Mouse (Mus musculus): ENCODE measurements around the gene Zfp791. TPM values are rescaled to one million over a fixed set of nuclear protein-coding genes. Genes with fewer than 3 reads are reported as not detected.
"Not testable (repeated sequence)": the region's sequence is repeated elsewhere in the genome, so short reads cannot be mapped to it uniquely, and the experiment has no call there.

The Zfp791 gene
- polyA plus RNA-seq (2015; fragmentation: Nextera tagmentation; extraction: Ambion mirVana): 0.81 and 1.5 TPM in 2 replicates

DNA sequence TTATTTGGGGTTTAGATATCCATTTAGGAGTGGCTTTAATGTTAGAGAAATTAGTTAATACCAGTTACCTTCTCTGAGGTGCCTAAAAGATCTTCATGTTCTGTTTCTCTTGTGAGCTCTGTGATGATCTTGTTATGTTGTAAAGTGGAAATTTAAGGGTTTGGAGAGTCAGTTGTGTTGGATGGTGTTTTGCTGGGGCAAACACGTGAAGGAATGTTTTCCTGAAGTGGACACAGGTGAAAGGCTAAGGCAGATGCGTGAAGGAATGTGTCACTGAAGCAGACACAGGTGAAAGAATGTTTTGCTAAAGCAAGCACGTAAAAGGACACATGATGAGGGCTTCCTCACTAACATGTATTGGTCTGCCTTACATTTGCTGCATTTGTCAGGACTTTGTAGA lies at the start of gene Zfp791:
Gene Zfp791, minus strand, starts transcription at position 101 of the 400 bp plus-strand sequence.
- Histone ChIP-seq H3K36me3 (no peaks in the 10 kb centered on the region), H3K4me3 (no peak within 1 kb of the TSS), H3K4me1 (replicated peaks) (peaks cover 4% of the 10 kb centered on the region; the same call in 1 of the 2 replicates), H3K27ac (no peak within 1 kb of the TSS), H3K4me2 (no peak within 1 kb of the TSS), H3K9me3 (replicated peaks) (no peaks in the 10 kb centered on the region), H3K9ac (no peak within 1 kb of the TSS), H3K27me3 (no peaks in the 10 kb centered on the region)
- no peak for ATAC-seq (replicated peaks; ENCODE audit: insufficient number of reproducible peaks, insufficient read depth, low FRiP score, low read depth)
- 72% methylated on average over 3 of the region's 3 CpGs for WGBS

DNA sequence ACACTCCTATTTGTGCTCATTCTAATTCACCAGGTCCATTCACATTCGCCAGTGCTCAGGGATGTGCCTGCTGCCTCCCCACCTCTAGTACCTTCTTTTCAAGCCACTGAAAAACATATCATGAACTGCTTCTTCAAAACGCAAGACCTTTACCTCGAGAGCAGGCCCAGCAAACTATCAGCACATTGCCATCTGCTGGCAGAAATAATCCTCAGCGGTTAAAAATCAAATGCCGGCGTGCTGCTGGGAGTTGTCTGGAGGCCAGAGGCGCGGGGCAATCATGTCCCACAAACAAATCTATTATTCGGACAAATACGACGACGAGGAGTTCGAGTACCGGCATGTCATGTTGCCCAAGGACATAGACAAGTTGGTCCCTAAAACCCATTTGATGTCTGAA lies 48.4 kb upstream of the Zfp791 start:
- WGBS: 22% methylated on average over 14 of the region's 14 CpGs
- no peak overlapping the region for H3K27ac ChIP-seq
- no peak overlapping the region for H3K4me2 ChIP-seq
- H3K9ac ChIP-seq: no peak overlapping the region
- H3K4me3 ChIP-seq: no peak overlapping the region
- no peaks in the 10 kb centered on the region for H3K9me3 ChIP-seq (replicated peaks)
- no peaks in the 10 kb centered on the region for H3K4me1 ChIP-seq (replicated peaks)
- H3K36me3 ChIP-seq: no peaks in the 10 kb centered on the region
- H3K27me3 ChIP-seq: no peaks in the 10 kb centered on the region
- no peak for ATAC-seq (replicated peaks; ENCODE audit: insufficient number of reproducible peaks, insufficient read depth, low FRiP score, low read depth)

DNA sequence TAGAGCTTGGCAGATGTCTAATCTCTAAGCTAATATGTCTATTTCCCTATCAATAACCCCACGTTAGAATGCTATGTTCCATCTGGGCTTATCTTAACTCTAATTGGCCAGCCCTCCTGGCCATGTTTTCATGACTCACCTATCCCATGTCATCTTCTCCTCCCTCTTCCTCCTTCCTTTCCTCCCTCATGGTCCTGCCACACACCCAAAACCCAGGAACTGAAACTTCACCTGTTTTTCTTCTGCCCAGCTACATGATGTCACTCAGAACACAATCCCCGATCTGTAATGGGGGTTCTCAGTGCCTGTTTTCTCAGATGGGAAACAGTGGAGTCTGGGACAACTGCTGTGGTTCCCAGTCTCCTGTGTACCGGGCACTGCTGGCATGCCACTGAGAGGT lies 28.7 kb upstream of the Zfp791 start, which contains the start of gene Cks1brt:
Gene Cks1brt, plus strand, starts transcription at position 301 of the 400 bp plus-strand sequence.
- Histone ChIP-seq H3K4me3 (no peak within 1 kb of the TSS), H3K4me1 (replicated peaks) (no peaks in the 10 kb centered on the region), H3K27me3 (no peaks in the 10 kb centered on the region), H3K9me3 (replicated peaks) (peaks cover 18% of the 10 kb centered on the region), H3K36me3 (no peaks in the 10 kb centered on the region), H3K4me2 (no peak within 1 kb of the TSS), H3K27ac (no peak within 1 kb of the TSS), H3K9ac (no peak within 1 kb of the TSS)
- ATAC-seq (replicated peaks; ENCODE audit: insufficient number of reproducible peaks, insufficient read depth, low FRiP score, low read depth): no peak
- WGBS: 69% methylated on average over 3 of the region's 3 CpGs

DNA sequence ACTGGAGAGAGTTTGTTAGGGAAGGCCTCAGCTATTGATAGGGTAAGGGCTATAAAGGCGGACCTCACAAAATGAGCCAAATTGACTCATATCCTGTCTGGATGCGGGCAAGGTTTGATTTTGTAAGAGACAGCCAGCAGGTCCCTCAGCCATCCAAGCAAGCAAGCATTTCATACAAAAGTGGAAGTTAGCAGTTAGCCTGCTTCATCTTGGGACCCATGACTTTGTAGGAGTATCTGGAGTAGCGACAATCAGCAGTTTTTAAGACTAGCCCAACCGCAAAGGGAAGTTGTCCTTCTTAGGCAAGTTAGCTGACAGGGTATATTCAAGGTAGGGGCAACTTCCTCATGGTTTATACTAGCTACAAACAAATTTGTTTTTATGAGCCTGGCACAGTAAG lies 19.6 kb upstream of the Zfp791 start:
- no peak overlapping the region for H3K4me2 ChIP-seq
- no peaks in the 10 kb centered on the region for H3K36me3 ChIP-seq
- 85% methylated on average over 4 of the region's 4 CpGs for WGBS
- ATAC-seq (replicated peaks; ENCODE audit: insufficient number of reproducible peaks, insufficient read depth, low FRiP score, low read depth): no peak
- no peak overlapping the region for H3K27ac ChIP-seq
- H3K9me3 ChIP-seq (replicated peaks): peaks cover 5% of the 10 kb centered on the region; the same call in 1 of the 2 replicates
- no peaks in the 10 kb centered on the region for H3K4me1 ChIP-seq (replicated peaks)
- no peak overlapping the region for H3K4me3 ChIP-seq
- no peaks in the 10 kb centered on the region for H3K27me3 ChIP-seq
- no peak overlapping the region for H3K9ac ChIP-seq

DNA sequence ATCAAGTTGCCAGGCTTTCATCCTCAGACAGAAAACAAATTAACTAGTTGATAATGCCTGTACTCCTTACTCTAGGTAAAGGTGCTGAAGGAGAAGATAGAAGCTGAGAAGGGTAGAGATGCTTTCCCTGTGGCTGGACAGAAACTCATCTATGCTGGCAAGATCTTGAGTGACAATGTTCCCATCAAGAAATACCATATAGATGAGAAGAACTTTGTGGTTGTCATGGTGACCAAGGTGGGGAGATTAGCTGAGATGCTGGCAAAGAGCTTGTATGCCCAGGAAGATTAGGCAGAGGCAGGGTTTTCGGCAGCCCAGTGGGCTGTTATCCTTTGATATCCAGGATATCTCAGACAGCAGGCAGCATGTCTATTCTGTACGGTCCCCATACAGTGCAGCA lies 12.8 kb upstream of the Zfp791 start:
- 84% methylated on average over 2 of the region's 2 CpGs for WGBS
- H3K4me2 ChIP-seq; H3K4me3 ChIP-seq; H3K9ac ChIP-seq; H3K27ac ChIP-seq; H3K36me3 ChIP-seq; H3K27me3 ChIP-seq; H3K4me1 ChIP-seq (replicated peaks); H3K9me3 ChIP-seq (replicated peaks); ATAC-seq (replicated peaks; ENCODE audit: insufficient number of reproducible peaks, insufficient read depth, low FRiP score, low read depth): not testable (repeated sequence)

DNA sequence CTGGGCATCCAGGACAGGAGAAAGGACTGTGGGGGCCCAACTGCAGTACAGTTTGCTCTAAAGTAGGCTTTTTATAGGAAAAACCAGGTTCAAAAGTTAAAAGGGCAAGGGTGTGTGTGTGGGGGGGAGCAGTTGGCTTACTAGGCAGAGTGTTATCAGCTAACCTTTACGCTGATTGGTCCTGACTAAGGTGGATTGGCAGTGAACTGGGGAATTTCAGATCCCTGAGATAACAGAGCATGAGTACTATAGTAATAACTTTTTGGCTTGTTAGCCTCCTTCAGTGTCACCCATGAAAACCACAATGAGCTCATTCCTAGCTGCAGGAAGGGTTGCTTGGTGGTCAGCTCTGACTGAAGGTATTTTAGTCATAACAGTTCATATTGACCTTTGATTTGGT lies 9.4 kb upstream of the Zfp791 start:
- WGBS: 84% methylated on average over 1 of the region's 1 CpGs
- no peak for ATAC-seq (replicated peaks; ENCODE audit: insufficient number of reproducible peaks, insufficient read depth, low FRiP score, low read depth)
- no peak overlapping the region for H3K9ac ChIP-seq
- H3K27ac ChIP-seq: no peak overlapping the region
- H3K4me1 ChIP-seq (replicated peaks): no peaks in the 10 kb centered on the region
- no peak overlapping the region for H3K4me2 ChIP-seq
- H3K36me3 ChIP-seq: no peaks in the 10 kb centered on the region
- H3K4me3 ChIP-seq: no peak overlapping the region
- H3K9me3 ChIP-seq (replicated peaks): no peaks in the 10 kb centered on the region
- H3K27me3 ChIP-seq: no peaks in the 10 kb centered on the region

DNA sequence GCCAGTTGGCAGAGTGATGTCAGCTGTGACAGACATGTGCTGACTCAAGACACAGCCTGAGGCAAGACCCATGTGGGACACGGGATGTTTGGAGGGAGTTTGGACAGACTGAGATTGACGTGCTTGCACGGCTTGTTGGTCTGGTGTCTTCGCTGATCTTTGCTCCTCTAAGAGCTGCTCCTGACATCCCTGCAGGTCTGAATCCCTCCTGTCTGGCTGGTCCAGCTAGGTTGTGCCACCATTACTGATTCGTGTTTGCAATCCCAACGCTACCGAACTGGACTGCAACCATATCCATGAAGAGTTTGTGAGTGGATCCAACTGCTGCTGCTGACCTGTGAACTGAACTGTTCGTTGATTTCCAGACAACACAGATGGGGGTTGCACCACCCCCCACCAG lies 796 bp upstream of the Zfp791 start:
- Histone ChIP-seq H3K4me2 (no peak overlapping the region), H3K27ac (no peak overlapping the region), H3K4me1 (replicated peaks) (peaks cover 4% of the 10 kb centered on the region; the same call in 1 of the 2 replicates), H3K36me3 (no peaks in the 10 kb centered on the region), H3K27me3 (no peaks in the 10 kb centered on the region), H3K9me3 (replicated peaks) (no peaks in the 10 kb centered on the region), H3K4me3 (no peak overlapping the region), H3K9ac (no peak overlapping the region)
- ATAC-seq (replicated peaks; ENCODE audit: insufficient number of reproducible peaks, insufficient read depth, low FRiP score, low read depth): no peak
- WGBS: 83% methylated on average over 8 of the region's 8 CpGs

DNA sequence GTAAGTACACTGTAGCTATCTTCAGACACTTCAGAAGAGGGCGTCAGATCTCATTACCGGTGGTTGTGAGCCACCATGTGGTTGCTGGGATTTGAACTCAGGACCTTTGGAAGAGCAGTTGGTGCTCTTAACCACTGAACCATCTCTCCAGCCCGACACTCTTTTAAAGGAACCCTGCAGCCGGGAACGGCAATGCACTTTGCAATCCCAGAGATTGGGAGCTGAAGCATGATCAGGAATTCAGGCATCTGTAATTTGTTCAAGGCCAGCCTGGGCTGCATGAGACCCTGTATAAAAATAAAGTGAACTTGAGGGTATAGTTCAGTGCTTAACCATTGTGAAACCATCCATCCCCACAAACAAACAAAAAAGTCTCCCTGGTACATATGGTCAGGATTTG lies 2.6 kb downstream of the Zfp791 start:
- H3K36me3 ChIP-seq; H3K27me3 ChIP-seq; H3K9me3 ChIP-seq (replicated peaks); H3K27ac ChIP-seq; H3K4me1 ChIP-seq (replicated peaks); H3K9ac ChIP-seq; H3K4me2 ChIP-seq; H3K4me3 ChIP-seq; ATAC-seq (replicated peaks; ENCODE audit: insufficient number of reproducible peaks, insufficient read depth, low FRiP score, low read depth): not testable (repeated sequence)
- WGBS: 81% methylated on average over 5 of the region's 5 CpGs

DNA sequence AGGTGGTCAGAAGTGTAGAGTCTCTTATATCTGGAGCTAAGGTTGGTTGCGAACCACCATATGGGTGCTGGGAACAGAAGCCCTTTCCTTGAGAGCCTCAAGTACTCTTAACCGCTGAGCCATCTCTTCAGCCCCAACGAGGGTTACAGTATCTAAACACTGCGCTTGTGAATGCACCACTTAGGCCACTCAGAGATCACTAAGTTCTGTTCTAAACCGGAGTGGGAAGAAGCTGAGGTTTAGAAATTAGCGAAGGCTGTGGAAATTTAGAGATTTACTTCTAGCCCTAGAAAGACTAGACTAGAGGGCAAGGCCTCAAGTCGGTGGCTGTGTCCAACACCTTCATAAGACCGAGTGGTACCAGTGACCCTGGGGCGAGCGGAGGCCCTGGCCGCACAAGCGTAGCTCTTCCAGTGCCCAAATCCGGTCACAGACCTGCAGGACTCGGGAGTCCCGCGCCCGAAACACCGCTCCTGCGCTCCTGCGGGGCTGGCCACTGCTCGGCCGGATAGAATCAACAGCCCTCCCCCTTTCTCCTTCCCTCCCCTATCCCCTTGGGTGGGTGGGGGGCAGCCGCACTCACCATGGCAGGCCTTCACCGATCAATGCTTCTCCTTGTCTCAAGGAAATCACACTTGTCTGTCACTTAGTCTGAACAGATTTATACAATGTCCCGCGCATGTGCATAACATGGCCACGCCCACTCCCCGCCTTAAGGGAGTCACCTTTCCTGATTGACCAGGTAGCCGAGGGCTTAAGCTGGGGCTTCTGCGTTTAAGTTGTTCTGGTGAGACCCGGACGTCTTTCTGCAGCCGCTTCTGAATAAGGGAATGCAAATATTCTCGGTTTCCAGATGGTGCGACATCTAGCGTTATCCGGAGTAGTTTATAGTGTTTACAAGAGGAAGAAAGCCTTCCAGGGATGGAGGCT lies 3.6 kb downstream of the Zfp791 start:
- H3K4me2 ChIP-seq: peak overlapping the region; percentile 88
- peaks cover 4% of the 10 kb centered on the region; the same call in 1 of the 2 replicates for H3K4me1 ChIP-seq (replicated peaks)
- ATAC-seq (replicated peaks; ENCODE audit: insufficient number of reproducible peaks, insufficient read depth, low FRiP score, low read depth): peak; percentile 79; the same call in 1 of the 2 replicates
- peak overlapping the region; percentile 69 for H3K9ac ChIP-seq
- WGBS: 7% methylated on average over 37 of the region's 37 CpGs
- no peaks in the 10 kb centered on the region for H3K36me3 ChIP-seq
- peak overlapping the region; percentile 77 for H3K4me3 ChIP-seq
- peak overlapping the region; percentile 67 for H3K27ac ChIP-seq
- no peaks in the 10 kb centered on the region for H3K9me3 ChIP-seq (replicated peaks)
- H3K27me3 ChIP-seq: no peaks in the 10 kb centered on the region

DNA sequence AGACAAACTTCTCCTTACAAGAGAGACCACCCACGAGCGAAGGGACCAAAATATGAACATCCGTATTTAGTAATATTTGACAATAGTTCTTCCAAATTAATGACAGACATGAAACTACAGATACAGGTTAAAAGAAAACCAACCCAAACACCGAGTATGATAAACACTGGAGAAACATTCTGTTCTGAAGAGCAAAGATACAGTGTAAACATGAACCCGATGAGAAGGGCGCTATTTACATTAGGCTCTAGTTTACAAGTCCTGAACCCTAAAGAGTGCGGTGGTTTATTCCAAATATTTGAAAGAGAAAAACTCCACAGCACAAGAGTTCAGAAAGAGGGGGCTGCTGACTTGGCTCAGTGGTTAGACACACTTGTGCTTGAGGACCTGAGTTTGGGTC lies 5.9 kb downstream of the Zfp791 start:
- no peaks in the 10 kb centered on the region for H3K9me3 ChIP-seq (replicated peaks)
- H3K36me3 ChIP-seq: peaks cover 4% of the 10 kb centered on the region; the same call in 1 of the 2 replicates
- no peak for ATAC-seq (replicated peaks; ENCODE audit: insufficient number of reproducible peaks, insufficient read depth, low FRiP score, low read depth)
- H3K4me2 ChIP-seq: no peak overlapping the region
- WGBS: 87% methylated on average over 7 of the region's 7 CpGs
- no peak overlapping the region for H3K27ac ChIP-seq
- no peak overlapping the region for H3K9ac ChIP-seq
- H3K4me1 ChIP-seq (replicated peaks): peaks cover 4% of the 10 kb centered on the region; the same call in 1 of the 2 replicates
- H3K4me3 ChIP-seq: no peak overlapping the region
- H3K27me3 ChIP-seq: no peaks in the 10 kb centered on the region

DNA sequence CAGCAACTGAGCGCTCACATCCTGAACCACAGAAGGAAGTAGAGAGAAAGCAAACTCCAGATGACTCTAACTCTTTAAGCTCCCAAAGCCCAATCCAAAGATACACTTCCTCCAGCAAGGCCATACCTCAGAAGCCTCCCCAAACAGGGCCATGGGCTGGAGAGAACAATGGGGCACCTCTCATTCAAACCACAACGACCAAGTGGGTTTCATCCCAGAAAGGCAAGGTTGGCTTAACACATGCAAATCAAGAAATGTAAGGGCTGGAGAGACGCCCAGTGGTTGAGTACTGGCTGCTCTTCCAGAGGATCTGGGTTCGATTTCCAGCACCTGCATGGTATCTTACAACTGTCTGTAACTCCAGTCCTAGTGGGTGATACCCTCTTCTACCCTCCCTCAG lies 7.4 kb downstream of the Zfp791 start:
- Histone ChIP-seq H3K4me1 (replicated peaks) (peaks cover 4% of the 10 kb centered on the region; the same call in 1 of the 2 replicates), H3K27me3 (no peaks in the 10 kb centered on the region), H3K4me3 (no peak overlapping the region), H3K9ac (no peak overlapping the region), H3K4me2 (no peak overlapping the region), H3K27ac (no peak overlapping the region), H3K9me3 (replicated peaks) (no peaks in the 10 kb centered on the region), H3K36me3 (peaks cover 18% of the 10 kb centered on the region)
- WGBS: 65% methylated on average over 4 of the region's 4 CpGs
- no peak for ATAC-seq (replicated peaks; ENCODE audit: insufficient number of reproducible peaks, insufficient read depth, low FRiP score, low read depth)

DNA sequence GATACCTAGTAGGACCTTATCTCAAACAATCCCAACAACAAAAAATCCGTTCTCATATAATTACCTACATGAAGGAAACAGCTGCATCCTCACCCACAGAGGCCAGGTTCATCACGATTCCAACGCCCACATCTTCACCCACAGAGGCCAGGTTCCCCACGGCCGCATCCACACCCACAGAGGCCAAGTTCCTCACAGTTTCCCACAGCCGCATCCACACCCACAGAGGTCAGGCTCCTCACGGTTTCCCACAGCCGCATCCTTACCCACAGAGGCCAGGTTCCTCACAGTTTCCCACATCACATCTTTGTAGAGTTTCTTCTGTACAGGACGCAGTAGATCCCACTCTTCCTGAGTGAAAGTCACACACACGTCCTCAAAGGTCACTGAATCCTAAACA lies 9.7 kb downstream of the Zfp791 start:
- Histone ChIP-seq H3K4me2 (no peak overlapping the region), H3K27ac (no peak overlapping the region), H3K9me3 (replicated peaks) (no peaks in the 10 kb centered on the region), H3K4me1 (replicated peaks) (no peaks in the 10 kb centered on the region), H3K9ac (no peak overlapping the region), H3K4me3 (no peak overlapping the region), H3K36me3 (peaks cover 32% of the 10 kb centered on the region), H3K27me3 (no peaks in the 10 kb centered on the region)
- no peak for ATAC-seq (replicated peaks; ENCODE audit: insufficient number of reproducible peaks, insufficient read depth, low FRiP score, low read depth)
- WGBS: 90% methylated on average over 10 of the region's 10 CpGs

Data from heart, embryonic 15.5 days (tissue).